Comparison of ENCODE assay signal across 9 mouse cellular contexts in genomic region chr17:49779576-49779975, GRCm38 (mm10).
DNase-seq lines count a peak whose midpoint lies in the region; ATAC-seq and TF ChIP-seq lines count a peak whose summit lies in the region.
"Had no signal": no experiment of that assay in that cellular context is flagged by ENCODE, and none has a peak within 500 bp of the region (broad histone marks: within the 10 kb centered on the region; RNA-seq: fewer than 3 reads in every experiment).

No protein-coding gene starts in this region.

- no peaks in the 10 kb centered on the region for H3K36me3 ChIP-seq in kidney, embryonic 16.5 days (ENCODE audit: insufficient read depth, low read length)
- no peaks in the 10 kb centered on the region for H3K36me3 ChIP-seq in neural tube, embryonic 15.5 days
- H3K36me3 ChIP-seq in forebrain, embryonic 15.5 days, result no peaks in the 10 kb centered on the region
- H3K36me3 ChIP-seq in intestine, embryonic 15.5 days, result no peaks in the 10 kb centered on the region
- H3K36me3 ChIP-seq: heart, embryonic 10.5 days had no signal

- peak; percentile 63 for DNase-seq in gastrocnemius, adult 2 months
- DNase-seq in gastrocnemius, adult 18-20 months (ENCODE audit: low spot score), result no peak
- peak; percentile 71 to 77 for DNase-seq in right cerebral cortex, postnatal 10 days (ENCODE audit: low spot score in 2 of 2)
- DNase-seq in right cerebral cortex, postnatal 25 days, result no peak

- no peak overlapping the region for H3K9ac ChIP-seq in kidney, embryonic 16.5 days (replicated peaks; ENCODE audit: low read length)
- no peak overlapping the region for H3K9ac ChIP-seq in neural tube, embryonic 15.5 days (replicated peaks)
- no peak overlapping the region for H3K9ac ChIP-seq in forebrain, embryonic 15.5 days (replicated peaks)
- no peak overlapping the region for H3K9ac ChIP-seq in intestine, embryonic 15.5 days

- WGBS in kidney, embryonic 16.5 days, result 74% methylated on average over 3 of the region's 3 CpGs
- 76% methylated on average over 3 of the region's 3 CpGs for WGBS in neural tube, embryonic 15.5 days
- WGBS in forebrain, embryonic 15.5 days, result 52% methylated on average over 3 of the region's 3 CpGs
- WGBS in intestine, embryonic 15.5 days, result 72% methylated on average over 3 of the region's 3 CpGs

- peaks cover 12% of the 10 kb centered on the region for H3K4me1 ChIP-seq in kidney, embryonic 16.5 days (ENCODE audit: insufficient read depth, low read length)
- no peaks in the 10 kb centered on the region for H3K4me1 ChIP-seq in neural tube, embryonic 15.5 days
- H3K4me1 ChIP-seq in forebrain, embryonic 15.5 days, result no peaks in the 10 kb centered on the region
- H3K4me1 ChIP-seq in intestine, embryonic 15.5 days (replicated peaks), result no peaks in the 10 kb centered on the region
- H3K4me1 ChIP-seq: heart, embryonic 10.5 days had no signal

- no peak overlapping the region for H3K4me2 ChIP-seq in kidney, embryonic 16.5 days (replicated peaks; ENCODE audit: low read depth, low read length)
- no peak overlapping the region for H3K4me2 ChIP-seq in neural tube, embryonic 15.5 days
- no peak overlapping the region for H3K4me2 ChIP-seq in forebrain, embryonic 15.5 days (replicated peaks)
- H3K4me2 ChIP-seq in intestine, embryonic 15.5 days (replicated peaks), result no peak overlapping the region

- H3K9me3 ChIP-seq in kidney, embryonic 16.5 days (ENCODE audit: low read length), result 0 out of 2 replicates have a peak, but pooled peaks cover 3% of the 10 kb centered on the region
- H3K9me3 ChIP-seq in neural tube, embryonic 15.5 days (replicated peaks), result no peaks in the 10 kb centered on the region
- H3K9me3 ChIP-seq in forebrain, embryonic 15.5 days, result no peaks in the 10 kb centered on the region
- no peaks in the 10 kb centered on the region for H3K9me3 ChIP-seq in intestine, embryonic 15.5 days
- H3K9me3 ChIP-seq: heart, embryonic 10.5 days had no signal

- peak; percentile 43; the same call in 1 of the 2 replicates for ATAC-seq in kidney, embryonic 16.5 days (ENCODE audit: low FRiP score, low TSS enrichment)
- no peak for ATAC-seq in neural tube, embryonic 15.5 days (ENCODE audit: low FRiP score)
- ATAC-seq in forebrain, embryonic 15.5 days (replicated peaks), result no peak
- no peak for ATAC-seq in intestine, embryonic 15.5 days

- H3K4me3 ChIP-seq in gastrocnemius, adult 2 months, result no peak overlapping the region
- no peak overlapping the region for H3K4me3 ChIP-seq in kidney, embryonic 16.5 days (ENCODE audit: low read length)
- no peak overlapping the region for H3K4me3 ChIP-seq in neural tube, embryonic 15.5 days (replicated peaks)
- H3K4me3 ChIP-seq in forebrain, embryonic 15.5 days, result no peak overlapping the region
- no peak overlapping the region for H3K4me3 ChIP-seq in intestine, embryonic 15.5 days (replicated peaks)
- H3K4me3 ChIP-seq: heart, embryonic 10.5 days had no signal

- no peaks in the 10 kb centered on the region for H3K27me3 ChIP-seq in kidney, embryonic 16.5 days (ENCODE audit: insufficient read depth, low read length)
- no peaks in the 10 kb centered on the region for H3K27me3 ChIP-seq in neural tube, embryonic 15.5 days (replicated peaks)
- H3K27me3 ChIP-seq in forebrain, embryonic 15.5 days, result no peaks in the 10 kb centered on the region
- H3K27me3 ChIP-seq in intestine, embryonic 15.5 days (replicated peaks), result no peaks in the 10 kb centered on the region

- no peak overlapping the region for H3K27ac ChIP-seq in gastrocnemius, adult 2 months
- H3K27ac ChIP-seq in kidney, embryonic 16.5 days (ENCODE audit: low read length), result no peak overlapping the region
- no peak overlapping the region for H3K27ac ChIP-seq in neural tube, embryonic 15.5 days (replicated peaks)
- no peak overlapping the region for H3K27ac ChIP-seq in forebrain, embryonic 15.5 days (replicated peaks)
- H3K27ac ChIP-seq in intestine, embryonic 15.5 days, result no peak overlapping the region
- H3K27ac ChIP-seq: heart, embryonic 10.5 days had no signal

- TF ChIP-seq CTCF in gastrocnemius, adult 2 months (IDR thresholded peaks at IDR 0.05), result no peak

- intact Hi-C loops in gastrocnemius, adult 2 months (cut with DNase I), result no loop called here

Comparison
In these comparisons a context has a peak if more than half of its experiments do, and no peak if none do; other contexts are left out.
1. DNase-seq: peak in gastrocnemius, adult 2 months (single experiment) and right cerebral cortex, postnatal 10 days (2 of 2); none in gastrocnemius, adult 18-20 months (single experiment) and right cerebral cortex, postnatal 25 days (single experiment).